Mouse (Mus musculus) kidney, postnatal 0 days (tissue): ENCODE measurements at regions not wholly inside any gene's neighbourhood (a gene's known extent, or its start where the extent isn't known, plus 50 kb on each side); places are given as distances from the start of the nearest gene placed in this dataset.

Source experiments
- ATAC-seq: fragments of 200-750 bp; cut with Nextera tagmentation; replicated peaks from 2 replicates; pipeline ENCODE4 v1.8.0; 2017; ENCODE audit warnings: low read depth, moderate number of reproducible peaks, moderate TSS enrichment, moderate library complexity; ENCODE audit not compliant: low FRiP score
- DNase-seq: peaks from one replicate; pipeline ENCODE4 v3.0.0-alpha.2; 2016; ENCODE audit warnings: low spot score
- H3K27ac ChIP-seq: fragments of 300-500 bp; sonication (generic); 2 replicates; pipeline ENCODE4 v1.5.1; 2014; ENCODE audit warnings: mild to moderate bottlenecking
- H3K27me3 ChIP-seq: fragments of 300-500 bp; sonication (generic); 2 replicates; pipeline ENCODE4 v1.6.1; 2014; ENCODE audit warnings: low read length, mixed read lengths; ENCODE audit not compliant: insufficient read depth
- H3K36me3 ChIP-seq: fragments of 300-500 bp; sonication (generic); 2 replicates; pipeline ENCODE4 v1.6.1; 2014; ENCODE audit warnings: low read length, mixed read lengths; ENCODE audit not compliant: insufficient read depth
- H3K4me1 ChIP-seq: fragments of 300-500 bp; sonication (generic); replicated peaks from 2 replicates; pipeline ENCODE4 v1.6.1; 2014; ENCODE audit warnings: antibody characterized with exemption, low read length, mixed read lengths; ENCODE audit not compliant: insufficient read depth
- H3K4me2 ChIP-seq: fragments of 300-500 bp; sonication (generic); 2 replicates; pipeline ENCODE4 v1.6.1; 2014; ENCODE audit warnings: mild to moderate bottlenecking, low read length, moderate library complexity, mixed read lengths
- H3K4me3 ChIP-seq: fragments of 300-500 bp; sonication (generic); replicated peaks from 2 replicates; pipeline ENCODE4 v1.5.1; 2014; ENCODE audit warnings: low read depth, low read length
- H3K9ac ChIP-seq: fragments of 300-500 bp; sonication (generic); 2 replicates; pipeline ENCODE4 v1.6.1; 2014; ENCODE audit warnings: low read depth, low read length
- H3K9me3 ChIP-seq: fragments of 300-500 bp; sonication (generic); replicated peaks from 2 replicates; pipeline ENCODE4 v1.6.1; 2016; ENCODE audit warnings: low read length, inconsistent platforms, mixed read lengths
- CTCF ChIP-seq: IDR thresholded peaks from 2 replicates; pipeline ENCODE4 v1.5.1; 2016; ENCODE audit warnings: antibody characterized with exemption, low read depth, mild to moderate bottlenecking, moderate library complexity
- WGBS: fragments of 180-500 bp; shearing (Covaris S2); extraction: QIAGEN DNeasy Blood & Tissue Kit; methylation state at CpG from one replicate; pipeline ENCODE4 v1.1.7; 2014; 5-methylcytosine and 5-hydroxymethylcytosine counted together

DNA sequence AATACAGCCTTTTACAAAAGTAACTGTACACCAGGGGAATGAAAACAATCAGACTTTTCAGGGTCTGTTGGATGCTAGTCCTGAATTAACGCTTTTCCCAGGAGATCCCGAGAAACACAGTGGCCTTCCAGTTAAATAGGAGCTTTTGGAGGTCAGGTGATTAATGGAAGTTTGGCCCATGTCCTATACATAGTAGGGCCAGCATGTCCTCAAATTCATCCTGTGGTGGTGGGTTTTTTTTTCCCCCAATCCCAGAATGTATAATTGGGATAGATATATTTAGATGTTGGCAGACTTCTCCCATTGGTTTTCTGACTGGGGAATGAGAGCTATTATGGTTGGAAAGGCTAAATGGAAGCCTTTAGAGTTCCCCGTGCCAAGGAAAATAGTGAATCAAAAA lies 77.6 kb downstream of the Cd200 start:
- TF ChIP-seq CTCF: no peak
- Histone ChIP-seq H3K4me2 (no peak overlapping the region), H3K4me3 (no peak overlapping the region), H3K4me1 (0 out of 2 replicates have a peak, but pooled peaks cover 4% of the 10 kb centered on the region), H3K27me3 (no peaks in the 10 kb centered on the region), H3K9ac (no peak overlapping the region), H3K27ac (0 out of 2 replicates have a peak overlapping the region, but pooled peaks have one; percentile 52), H3K36me3 (no peaks in the 10 kb centered on the region), H3K9me3 (no peaks in the 10 kb centered on the region)
- WGBS: 65% methylated on average over 3 of the region's 3 CpGs
- peak; percentile 31 for DNase-seq
- ATAC-seq: no peak

DNA sequence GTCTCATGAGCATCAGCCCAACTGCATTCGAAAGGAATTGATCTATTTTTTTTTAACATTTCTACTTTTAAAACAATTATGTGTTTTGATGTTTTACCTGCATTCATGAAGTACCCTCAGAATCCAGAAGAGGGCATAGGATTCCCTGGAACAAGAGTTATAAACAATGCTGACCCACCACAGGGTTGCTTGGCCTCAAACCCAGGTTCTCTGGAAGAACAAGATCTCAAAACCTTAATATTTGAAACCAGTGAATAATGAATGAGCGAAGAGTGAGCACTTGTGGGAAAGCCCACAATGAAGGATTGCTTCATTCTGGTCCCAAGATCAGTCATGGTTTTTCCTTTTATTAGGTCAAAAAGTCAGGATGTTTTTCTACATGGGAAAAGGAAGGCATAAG lies 78.6 kb downstream of the Cd200 start:
- Histone ChIP-seq H3K27ac (no peak overlapping the region), H3K9ac (no peak overlapping the region), H3K4me1 (0 out of 2 replicates have a peak, but pooled peaks cover 4% of the 10 kb centered on the region), H3K27me3 (no peaks in the 10 kb centered on the region), H3K4me2 (no peak overlapping the region), H3K9me3 (no peaks in the 10 kb centered on the region), H3K4me3 (no peak overlapping the region), H3K36me3 (no peaks in the 10 kb centered on the region)
- DNase-seq (peak; percentile 30), ATAC-seq (no peak)
- WGBS: 86% methylated on average over 2 of the region's 2 CpGs
- peak; percentile 61 for TF ChIP-seq CTCF

GRCm38 (mm10) chr16:45329716-45330115 lies 79.1 kb downstream of the Cd200 start:
- Histone ChIP-seq H3K4me2 (no peak overlapping the region), H3K27me3 (no peaks in the 10 kb centered on the region), H3K9me3 (no peaks in the 10 kb centered on the region), H3K36me3 (no peaks in the 10 kb centered on the region), H3K4me1 (0 out of 2 replicates have a peak, but pooled peaks cover 4% of the 10 kb centered on the region), H3K4me3 (no peak overlapping the region), H3K9ac (no peak overlapping the region), H3K27ac (peak overlapping the region; percentile 47; the same call in 1 of the 2 replicates)
- no peak for DNase-seq
- peak; percentile 57; the same call in 1 of the 2 replicates for ATAC-seq
- WGBS: 32% methylated on average over 1 of the region's 1 CpGs
- no peak for TF ChIP-seq CTCF

GRCm38 (mm10) chr16:45327103-45327502 lies 81.8 kb downstream of the Cd200 start:
- DNase-seq (no peak), ATAC-seq (no peak)
- no peak overlapping the region for H3K27ac ChIP-seq
- H3K9me3 ChIP-seq: no peaks in the 10 kb centered on the region
- H3K4me3 ChIP-seq: no peak overlapping the region
- TF ChIP-seq CTCF: no peak
- H3K36me3 ChIP-seq: no peaks in the 10 kb centered on the region
- H3K27me3 ChIP-seq: no peaks in the 10 kb centered on the region
- H3K9ac ChIP-seq: no peak overlapping the region
- WGBS: 87% methylated on average over 2 of the region's 2 CpGs
- 0 out of 2 replicates have a peak, but pooled peaks cover 4% of the 10 kb centered on the region for H3K4me1 ChIP-seq
- no peak overlapping the region for H3K4me2 ChIP-seq

GRCm38 (mm10) chr16:45311479-45311878 lies 87.4 kb downstream of the Btla start:
- 76% methylated on average over 1 of the region's 1 CpGs for WGBS
- TF ChIP-seq CTCF: no peak
- no peak for ATAC-seq

More at GRCm38 (mm10) chr16:45311479-45311878, 87.4 kb downstream of the Btla start:
- no peaks in the 10 kb centered on the region for H3K36me3 ChIP-seq
- H3K9me3 ChIP-seq: no peaks in the 10 kb centered on the region
- no peak overlapping the region for H3K27ac ChIP-seq
- no peak overlapping the region for H3K4me2 ChIP-seq
- no peaks in the 10 kb centered on the region for H3K4me1 ChIP-seq
- H3K9ac ChIP-seq: no peak overlapping the region
- H3K27me3 ChIP-seq: no peaks in the 10 kb centered on the region
- DNase-seq: no peak
- no peak overlapping the region for H3K4me3 ChIP-seq
